Mouse (Mus musculus): ENCODE measurements at regions not wholly inside any gene's neighbourhood (a gene's known extent, or its start where the extent isn't known, plus 50 kb on each side); places are given as distances from the start of the nearest gene placed in this dataset.

DNA sequence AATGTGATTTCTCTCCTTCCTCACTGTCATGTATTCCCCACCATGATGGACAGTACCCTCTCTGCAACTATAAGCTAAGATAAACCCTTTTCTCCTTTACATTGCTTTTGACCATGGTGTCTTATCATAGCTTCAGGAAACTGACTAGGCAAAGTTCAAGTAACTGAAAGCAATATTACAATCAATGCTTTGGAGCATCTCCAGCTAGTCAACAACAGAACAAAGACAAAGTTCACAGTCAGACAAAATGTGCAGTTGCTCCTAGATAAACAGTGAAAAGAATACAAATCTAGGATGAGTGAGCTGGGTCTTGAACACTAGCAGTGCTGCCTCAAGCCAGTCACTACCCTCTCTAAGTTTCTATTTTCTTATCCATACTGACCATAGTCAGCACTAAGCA, 100.2 kb upstream of the Dynlrb2 start:
- ATAC-seq (ENCODE audit: insufficient read depth, low read depth) (no peak), DNase-seq (ENCODE audit: low spot score) (no peak)
- Histone ChIP-seq H3K4me3 (ENCODE audit: low read depth, low read length) (no peak overlapping the region), H3K36me3 (replicated peaks; ENCODE audit: control insufficient read depth, insufficient read depth, low read length) (no peaks in the 10 kb centered on the region), H3K27me3 (ENCODE audit: control insufficient read depth, insufficient read depth, low read length) (no peaks in the 10 kb centered on the region), H3K9me3 (replicated peaks; ENCODE audit: control insufficient read depth, low read length) (no peaks in the 10 kb centered on the region), H3K9ac (replicated peaks; ENCODE audit: low read depth, low read length) (no peak overlapping the region), H3K4me2 (ENCODE audit: low read depth, low read length) (no peak overlapping the region), H3K27ac (ENCODE audit: low read depth) (no peak overlapping the region), H3K4me1 (ENCODE audit: control insufficient read depth, insufficient read depth) (no peaks in the 10 kb centered on the region)
- no peak for TF ChIP-seq EP300 (IDR thresholded peaks at IDR 0.05; ENCODE audit: low read depth)
- no peak for TF ChIP-seq CTCF (IDR thresholded peaks at IDR 0.05; ENCODE audit: low read depth)

DNA sequence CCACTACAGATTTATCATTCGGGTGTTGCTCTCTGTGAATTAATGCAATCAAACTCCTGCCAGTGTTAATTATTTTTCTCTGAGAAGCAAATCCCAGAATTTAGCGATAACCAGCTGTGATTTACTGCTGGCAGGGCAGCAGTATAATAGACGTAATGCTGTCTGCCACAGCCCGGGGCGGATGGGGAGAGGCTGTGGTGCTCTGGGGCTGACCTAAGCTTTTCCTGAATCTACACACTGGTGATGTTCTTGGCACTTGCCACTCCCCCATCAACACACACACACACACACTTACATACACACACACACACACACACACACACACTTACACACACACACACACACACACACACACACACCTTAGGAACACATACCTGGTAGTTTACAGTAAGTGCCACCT, 101.4 kb upstream of the Dynlrb2 start:
- no peak overlapping the region for H3K9ac ChIP-seq (replicated peaks; ENCODE audit: low read depth, low read length)
- no peaks in the 10 kb centered on the region for H3K9me3 ChIP-seq (replicated peaks; ENCODE audit: control insufficient read depth, low read length)
- WGBS: 74% methylated on average over 5 of the region's 5 CpGs
- DNase-seq (ENCODE audit: low spot score) (no peak), ATAC-seq (ENCODE audit: insufficient read depth, low read depth) (no peak)
- no peak overlapping the region for H3K27ac ChIP-seq (ENCODE audit: low read depth)
- no peak overlapping the region for H3K4me3 ChIP-seq (ENCODE audit: low read depth, low read length)
- H3K36me3 ChIP-seq (replicated peaks; ENCODE audit: control insufficient read depth, insufficient read depth, low read length): no peaks in the 10 kb centered on the region
- H3K4me1 ChIP-seq (ENCODE audit: control insufficient read depth, insufficient read depth): no peaks in the 10 kb centered on the region
- no peak overlapping the region for H3K4me2 ChIP-seq (ENCODE audit: low read depth, low read length)
- H3K27me3 ChIP-seq (ENCODE audit: control insufficient read depth, insufficient read depth, low read length): no peaks in the 10 kb centered on the region
- TF ChIP-seq CTCF (IDR thresholded peaks at IDR 0.05; ENCODE audit: low read depth) (no peak), EP300 (IDR thresholded peaks at IDR 0.05; ENCODE audit: low read depth) (no peak)

DNA sequence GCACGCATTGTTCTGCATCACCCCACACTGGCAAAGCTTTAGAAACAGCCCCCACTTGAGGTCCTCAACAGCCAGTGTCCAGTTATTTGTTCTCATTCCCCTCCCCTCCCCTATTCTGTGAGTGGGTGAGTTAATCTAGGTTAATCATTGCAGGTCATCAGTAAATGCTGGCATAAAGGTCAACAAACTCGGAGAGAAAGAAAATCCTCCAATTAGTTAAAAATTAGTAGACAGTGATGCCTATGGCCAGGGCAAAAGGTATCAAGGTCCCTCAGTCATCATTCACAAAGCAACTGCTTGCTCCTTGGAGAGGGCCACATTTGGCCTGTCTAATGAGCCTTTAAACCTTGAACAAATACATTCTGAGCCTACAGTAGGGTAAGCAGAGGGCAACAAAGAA, 105.3 kb upstream of the Dynlrb2 start:
- Histone ChIP-seq H3K9me3 (replicated peaks; ENCODE audit: control insufficient read depth, low read length) (peaks cover 6% of the 10 kb centered on the region; the same call in 1 of the 2 replicates), H3K4me3 (ENCODE audit: low read depth, low read length) (no peak overlapping the region), H3K27me3 (ENCODE audit: control insufficient read depth, insufficient read depth, low read length) (no peaks in the 10 kb centered on the region), H3K36me3 (replicated peaks; ENCODE audit: control insufficient read depth, insufficient read depth, low read length) (no peaks in the 10 kb centered on the region), H3K27ac (ENCODE audit: low read depth) (no peak overlapping the region), H3K4me1 (ENCODE audit: control insufficient read depth, insufficient read depth) (no peaks in the 10 kb centered on the region), H3K4me2 (ENCODE audit: low read depth, low read length) (no peak overlapping the region), H3K9ac (replicated peaks; ENCODE audit: low read depth, low read length) (no peak overlapping the region)
- DNase-seq (ENCODE audit: low spot score) (no peak), ATAC-seq (ENCODE audit: insufficient read depth, low read depth) (no peak)
- no peak for TF ChIP-seq EP300 (IDR thresholded peaks at IDR 0.05; ENCODE audit: low read depth)
- no peak for TF ChIP-seq CTCF (IDR thresholded peaks at IDR 0.05; ENCODE audit: low read depth)
- 70% methylated on average over 2 of the region's 2 CpGs for WGBS

DNA sequence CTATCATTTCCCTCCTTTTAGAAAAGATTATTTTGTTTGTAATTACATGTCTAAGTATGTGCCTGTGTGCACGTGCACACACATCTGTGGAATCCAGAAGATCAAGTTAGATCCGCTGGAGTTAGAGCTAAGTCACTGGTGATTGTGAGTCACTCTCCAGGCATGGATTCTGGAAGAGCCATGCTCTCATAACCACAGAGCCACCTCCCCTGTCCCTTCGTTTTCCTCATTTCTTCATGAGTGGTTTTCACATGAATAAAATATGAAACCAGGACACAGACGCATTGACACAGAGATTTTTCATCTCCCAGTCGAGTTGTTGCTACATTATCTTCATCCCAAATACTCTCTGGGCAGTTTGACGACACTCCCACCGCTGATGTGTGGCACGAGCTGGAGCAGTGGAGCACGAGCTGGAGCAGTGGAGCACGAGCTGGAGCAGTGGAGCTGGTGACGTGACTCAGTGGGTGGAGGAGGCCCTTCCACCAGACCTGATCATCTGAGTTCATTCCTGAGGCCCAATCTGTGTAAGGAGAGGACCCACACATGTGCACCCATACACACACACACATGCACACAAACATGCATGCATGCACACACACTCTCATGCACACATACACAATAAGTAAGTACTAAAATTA, 106.1 kb upstream of the Dynlrb2 start:
- WGBS: 71% methylated on average over 11 of the region's 11 CpGs
- H3K9ac ChIP-seq (replicated peaks; ENCODE audit: low read depth, low read length): no peak overlapping the region
- no peak for DNase-seq (ENCODE audit: low spot score)
- no peak overlapping the region for H3K27ac ChIP-seq (ENCODE audit: low read depth)
- no peaks in the 10 kb centered on the region for H3K36me3 ChIP-seq (replicated peaks; ENCODE audit: control insufficient read depth, insufficient read depth, low read length)
- H3K9me3 ChIP-seq (replicated peaks; ENCODE audit: control insufficient read depth, low read length): peaks cover 6% of the 10 kb centered on the region; the same call in 1 of the 2 replicates
- ATAC-seq (ENCODE audit: insufficient read depth, low read depth): no peak
- no peaks in the 10 kb centered on the region for H3K4me1 ChIP-seq (ENCODE audit: control insufficient read depth, insufficient read depth)
- no peaks in the 10 kb centered on the region for H3K27me3 ChIP-seq (ENCODE audit: control insufficient read depth, insufficient read depth, low read length)
- H3K4me3 ChIP-seq (ENCODE audit: low read depth, low read length): no peak overlapping the region
- no peak overlapping the region for H3K4me2 ChIP-seq (ENCODE audit: low read depth, low read length)
- TF ChIP-seq EP300 (IDR thresholded peaks at IDR 0.05; ENCODE audit: low read depth) (no peak), CTCF (IDR thresholded peaks at IDR 0.05; ENCODE audit: low read depth) (no peak)

DNA sequence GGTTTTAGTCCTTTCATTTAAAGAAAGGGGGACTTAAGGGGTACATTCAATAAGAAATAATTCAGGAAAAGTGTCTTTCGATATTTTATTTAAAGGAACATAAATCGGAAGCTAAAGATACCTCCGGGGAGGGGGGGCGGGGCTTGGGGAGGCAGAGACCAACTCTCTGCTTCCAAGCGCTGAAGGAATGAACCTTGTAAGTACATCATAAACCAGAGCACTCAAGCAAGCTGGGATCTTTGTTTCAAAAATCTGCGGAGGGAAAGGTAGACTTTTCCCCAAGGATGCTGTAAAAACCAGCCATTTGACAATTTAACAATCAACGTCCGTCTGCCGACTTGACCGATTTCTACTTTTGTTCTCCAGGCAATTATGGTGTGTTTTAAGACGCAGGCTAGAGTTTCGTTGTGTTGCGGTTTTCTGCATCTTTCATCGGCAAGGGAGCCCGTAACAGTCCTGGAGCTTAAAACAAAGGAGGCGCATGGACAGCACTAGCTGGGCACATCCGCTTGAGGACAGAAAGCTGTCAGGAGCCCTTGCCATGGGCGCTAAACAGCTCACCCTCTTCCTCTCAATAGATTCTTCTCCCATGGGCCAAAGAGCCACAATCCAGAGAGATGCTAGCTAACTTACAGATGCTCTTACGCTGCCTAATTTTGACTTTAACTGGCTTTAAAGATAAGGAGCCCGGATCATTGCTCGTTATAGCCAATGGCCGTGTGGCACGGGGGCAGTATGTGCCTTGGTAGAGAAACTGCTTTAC, 119.4 kb upstream of the Dynlrb2 start:
- WGBS: 93% methylated on average over 23 of the region's 23 CpGs
- H3K4me2 ChIP-seq (ENCODE audit: low read depth, low read length): no peak overlapping the region
- DNase-seq (ENCODE audit: low spot score): no peak
- TF ChIP-seq EP300 (IDR thresholded peaks at IDR 0.05; ENCODE audit: low read depth): no peak
- TF ChIP-seq CTCF (IDR thresholded peaks at IDR 0.05; ENCODE audit: low read depth): no peak
- no peaks in the 10 kb centered on the region for H3K27me3 ChIP-seq (ENCODE audit: control insufficient read depth, insufficient read depth, low read length)
- no peaks in the 10 kb centered on the region for H3K4me1 ChIP-seq (ENCODE audit: control insufficient read depth, insufficient read depth)
- H3K36me3 ChIP-seq (replicated peaks; ENCODE audit: control insufficient read depth, insufficient read depth, low read length): no peaks in the 10 kb centered on the region
- no peak overlapping the region for H3K27ac ChIP-seq (ENCODE audit: low read depth)
- ATAC-seq (ENCODE audit: insufficient read depth, low read depth): no peak
- H3K9ac ChIP-seq (replicated peaks; ENCODE audit: low read depth, low read length): no peak overlapping the region
- no peak overlapping the region for H3K4me3 ChIP-seq (ENCODE audit: low read depth, low read length)
- H3K9me3 ChIP-seq (replicated peaks; ENCODE audit: control insufficient read depth, low read length): no peaks in the 10 kb centered on the region
